Mouse (Mus musculus): ENCODE results near the gene Kat6b.

Gene Kat6b

DNA sequence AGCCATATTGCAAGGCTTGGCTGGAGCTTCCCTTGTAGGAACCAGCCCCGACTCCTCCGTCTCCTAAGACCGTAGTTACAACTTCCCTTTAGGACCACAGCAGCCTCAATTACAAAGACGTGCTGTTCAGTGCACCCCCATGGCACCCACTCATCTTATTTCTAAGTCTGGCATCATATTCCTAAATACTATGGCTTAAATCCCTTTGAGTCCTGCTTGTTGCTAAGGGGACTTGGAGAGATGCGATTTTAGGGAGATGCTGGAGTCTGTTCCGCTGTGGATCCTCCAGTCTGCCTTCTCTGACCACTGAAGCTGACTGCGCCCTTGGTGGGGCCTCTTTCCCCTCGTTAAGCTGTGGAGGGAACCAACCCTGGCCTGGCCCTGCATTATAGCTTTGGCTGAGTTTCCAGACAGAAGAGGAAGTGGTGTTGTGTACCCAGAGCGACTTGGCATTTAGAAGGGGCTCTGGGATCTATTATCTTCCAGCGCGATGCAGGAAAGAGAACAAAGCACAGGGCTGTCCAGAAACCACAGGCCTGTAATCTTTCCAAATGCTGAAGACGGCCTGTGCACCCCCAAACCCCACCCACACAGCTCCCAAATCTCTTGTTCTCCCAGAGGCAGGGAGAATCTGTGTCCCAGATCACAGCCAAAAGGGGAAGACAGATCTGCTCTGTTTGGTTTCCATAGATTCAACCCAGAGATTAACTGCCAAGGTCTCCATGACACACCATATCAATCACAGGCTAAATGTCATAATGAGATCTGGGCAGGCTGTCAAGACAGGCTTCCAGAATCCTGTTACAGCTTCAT is 225.7 kb downstream of the Kat6b start:
- DNase-seq (ENCODE audit: low spot score in 2 of 2) = peak in 1 of 2 experiments; percentile 15

DNA sequence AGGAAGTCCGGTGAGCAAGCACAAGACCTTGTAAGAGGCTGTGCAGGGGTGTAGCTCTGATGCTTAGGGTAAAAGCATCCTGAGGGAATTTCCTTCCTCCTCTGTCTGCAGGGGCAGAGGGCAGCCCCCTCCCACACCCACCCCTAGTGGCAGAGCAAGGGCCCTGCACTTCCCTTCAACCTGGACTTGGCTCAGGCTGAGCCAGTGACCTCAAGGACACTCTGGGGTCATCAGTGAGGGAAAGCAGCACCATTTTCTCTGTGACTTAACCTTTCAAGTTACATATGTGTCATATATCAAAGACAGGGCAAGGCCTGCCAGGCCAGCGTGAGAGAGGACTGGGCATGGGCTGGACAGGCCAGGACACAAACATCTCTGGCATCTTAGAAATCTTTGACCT is 228.3 kb downstream of the Kat6b start:
- DNase-seq (ENCODE audit: low spot score in 2 of 2) = no peak

DNA sequence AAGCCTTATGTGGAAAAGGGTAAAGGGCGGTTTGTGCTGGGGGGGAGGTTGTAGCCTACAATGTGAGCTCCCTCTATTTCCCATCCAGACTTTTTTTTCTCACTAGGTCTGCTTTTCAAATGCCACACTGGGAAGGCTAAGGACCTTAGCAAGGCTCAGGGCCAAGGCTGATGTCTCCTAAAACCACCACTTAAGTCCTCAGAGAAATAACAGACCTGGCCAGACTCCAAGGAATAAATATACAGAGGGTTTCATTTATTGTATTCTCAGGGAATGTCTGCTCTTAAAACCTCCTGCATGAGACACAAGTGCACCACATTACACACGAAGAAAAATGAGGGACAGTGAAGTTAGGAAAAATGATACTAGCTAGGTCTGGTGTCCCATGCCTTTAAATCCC is 230.0 kb downstream of the Kat6b start:
- DNase-seq (ENCODE audit: low spot score in 2 of 2) = no peak

DNA sequence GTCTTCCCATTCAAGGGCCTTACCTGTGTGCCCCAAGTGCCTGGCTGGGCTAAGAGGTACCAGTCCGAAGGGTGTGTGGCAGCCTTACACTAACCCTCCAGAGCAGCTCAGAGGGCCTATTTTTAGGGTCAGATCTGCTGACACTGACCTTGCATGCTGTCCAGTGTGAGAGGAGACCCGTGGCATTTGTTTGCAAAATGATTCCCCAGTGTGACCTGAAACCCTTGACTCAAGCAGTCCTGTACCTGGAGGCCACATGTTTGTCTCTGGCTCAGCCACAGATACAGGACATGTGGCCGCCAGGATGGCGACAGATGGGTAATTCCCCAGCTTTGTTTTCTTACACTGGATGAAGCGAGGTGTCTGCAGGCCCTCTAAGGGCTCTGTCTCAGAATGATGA is 233.3 kb downstream of the Kat6b start, which contains the start of gene Dupd1:
TSS of gene Dupd1 (minus strand) at position 91 of the 400 bp plus-strand sequence.
- no peak for DNase-seq (ENCODE audit: low spot score in 2 of 2)

DNA sequence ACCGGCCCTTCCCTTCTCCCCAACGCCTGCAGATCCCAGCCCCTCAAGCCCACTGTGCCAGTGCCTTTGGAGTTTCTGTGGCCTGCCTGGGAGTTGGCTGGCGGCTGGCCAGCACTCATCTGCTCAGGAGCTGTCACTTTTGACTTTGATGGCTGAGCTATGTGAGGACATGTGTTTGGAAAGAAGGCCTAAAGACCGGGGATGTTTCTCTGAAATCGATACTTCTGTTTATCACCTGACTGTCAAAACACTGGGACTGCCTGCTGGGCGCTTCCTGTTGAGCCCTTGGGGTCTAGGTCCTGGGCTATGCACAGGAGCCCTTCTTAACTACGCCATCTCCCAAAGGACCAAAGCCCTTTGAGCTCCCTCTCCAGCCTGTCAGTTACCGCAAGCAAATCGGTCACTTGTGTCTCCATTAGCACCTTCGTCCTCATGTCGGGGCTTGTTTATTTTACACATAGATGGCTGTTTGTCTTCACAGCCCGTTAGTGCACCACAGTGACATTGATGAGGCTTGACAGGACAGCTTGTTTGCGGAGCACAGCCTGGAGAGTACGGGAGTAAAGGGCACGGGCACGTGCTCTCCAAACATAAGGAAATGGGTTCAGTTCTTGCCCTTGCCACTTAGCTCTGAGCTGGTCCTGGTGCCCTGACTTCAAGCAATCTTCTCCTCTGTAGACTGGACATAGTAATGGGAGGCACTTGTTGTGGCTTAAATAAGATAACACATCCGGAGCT is 238.6 kb downstream of the Kat6b start:
- DNase-seq (ENCODE audit: low spot score in 2 of 2) = no peak

- no peak for DNase-seq (ENCODE audit: low spot score in 2 of 2)
Observed at GRCm38 (mm10) chr14:21720430-21721205, 239.4 kb downstream of the Kat6b start.
